Mouse (Mus musculus) intestine, embryonic 15.5 days (tissue): ENCODE results near the gene Pitpnb. TPM values are rescaled to one million over a fixed set of nuclear protein-coding genes. Genes with fewer than 3 reads are reported as not detected.
A peak's percentile ranks its signal among the peaks of the same experiment; 100 is the strongest.

Source experiments
- ATAC-seq: fragments of 200-750 bp; cut with Nextera tagmentation; 2 replicates; pipeline ENCODE4 v1.8.0; 2017; ENCODE audit warnings: moderate TSS enrichment, moderate library complexity
- H3K27ac ChIP-seq: fragments of 300-500 bp; sonication (generic); 2 replicates; pipeline ENCODE4 v1.5.1; 2015; ENCODE audit warnings: mild to moderate bottlenecking, inconsistent platforms
- H3K27me3 ChIP-seq: fragments of 300-500 bp; sonication (generic); replicated peaks from 2 replicates; pipeline ENCODE4 v1.6.1; 2015; ENCODE audit warnings: inconsistent platforms
- H3K36me3 ChIP-seq: fragments of 300-500 bp; sonication (generic); 2 replicates; pipeline ENCODE4 v1.6.1; 2015; ENCODE audit warnings: inconsistent platforms
- H3K4me1 ChIP-seq: fragments of 300-500 bp; sonication (generic); replicated peaks from 2 replicates; pipeline ENCODE4 v1.6.1; 2015; ENCODE audit warnings: inconsistent platforms
- H3K4me2 ChIP-seq: fragments of 300-500 bp; sonication (generic); replicated peaks from 2 replicates; pipeline ENCODE4 v1.6.1; 2015; ENCODE audit warnings: mild to moderate bottlenecking, inconsistent platforms
- H3K4me3 ChIP-seq: fragments of 300-500 bp; sonication (generic); replicated peaks from 2 replicates; pipeline ENCODE4 v1.5.1; 2015; ENCODE audit warnings: inconsistent platforms
- H3K9ac ChIP-seq: fragments of 300-500 bp; sonication (generic); 2 replicates; pipeline ENCODE4 v1.6.1; 2015; ENCODE audit warnings: inconsistent platforms
- H3K9me3 ChIP-seq: fragments of 300-500 bp; sonication (generic); 2 replicates; pipeline ENCODE4 v1.6.1; 2016; ENCODE audit warnings: inconsistent platforms
- WGBS: fragments of 180-500 bp; shearing (Covaris S2); methylation state at CpG from one replicate; pipeline ENCODE4 v1.1.7; 2015; 5-methylcytosine and 5-hydroxymethylcytosine counted together
- polyA plus RNA-seq: library from polyadenylated mRNA; unstranded; fragments of >200 nt; fragmentation: Nextera tagmentation; extraction: Ambion mirVana; gene quantifications from 2 replicates; pipeline ENCODE4 v1.2.1, GENCODE M21; 2015

Gene Pitpnb
- polyA plus RNA-seq, 1 experiment from 2014 or later: 94.2 TPM

DNA sequence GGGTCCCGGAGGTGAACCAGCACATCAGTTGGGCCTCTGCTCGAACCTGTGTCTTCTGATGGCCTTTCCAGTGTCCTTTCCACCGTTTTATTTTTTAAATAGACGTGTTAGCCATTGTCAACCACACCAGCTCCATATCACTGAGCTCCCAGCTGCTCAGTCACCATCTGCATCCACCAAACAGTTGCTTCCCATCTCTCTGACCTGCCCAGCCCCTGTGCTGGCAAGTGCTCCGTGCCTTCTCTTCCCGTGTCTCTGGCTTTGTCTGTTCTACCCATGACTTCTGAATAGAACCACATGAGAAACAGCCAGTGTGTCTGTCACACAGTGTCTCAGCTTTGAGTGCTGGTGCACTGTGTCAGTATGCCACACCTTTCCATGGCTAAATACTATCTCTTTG is 74.2 kb downstream of the Pitpnb start:
- no peaks in the 10 kb centered on the region for H3K9me3 ChIP-seq
- no peak overlapping the region for H3K9ac ChIP-seq
- H3K4me1 ChIP-seq: peaks cover 20% of the 10 kb centered on the region
- H3K27ac ChIP-seq: no peak overlapping the region
- 67% methylated on average over 6 of the region's 6 CpGs for WGBS
- H3K4me3 ChIP-seq: no peak overlapping the region
- ATAC-seq: no peak
- no peaks in the 10 kb centered on the region for H3K27me3 ChIP-seq
- no peak overlapping the region for H3K4me2 ChIP-seq
- no peaks in the 10 kb centered on the region for H3K36me3 ChIP-seq

DNA sequence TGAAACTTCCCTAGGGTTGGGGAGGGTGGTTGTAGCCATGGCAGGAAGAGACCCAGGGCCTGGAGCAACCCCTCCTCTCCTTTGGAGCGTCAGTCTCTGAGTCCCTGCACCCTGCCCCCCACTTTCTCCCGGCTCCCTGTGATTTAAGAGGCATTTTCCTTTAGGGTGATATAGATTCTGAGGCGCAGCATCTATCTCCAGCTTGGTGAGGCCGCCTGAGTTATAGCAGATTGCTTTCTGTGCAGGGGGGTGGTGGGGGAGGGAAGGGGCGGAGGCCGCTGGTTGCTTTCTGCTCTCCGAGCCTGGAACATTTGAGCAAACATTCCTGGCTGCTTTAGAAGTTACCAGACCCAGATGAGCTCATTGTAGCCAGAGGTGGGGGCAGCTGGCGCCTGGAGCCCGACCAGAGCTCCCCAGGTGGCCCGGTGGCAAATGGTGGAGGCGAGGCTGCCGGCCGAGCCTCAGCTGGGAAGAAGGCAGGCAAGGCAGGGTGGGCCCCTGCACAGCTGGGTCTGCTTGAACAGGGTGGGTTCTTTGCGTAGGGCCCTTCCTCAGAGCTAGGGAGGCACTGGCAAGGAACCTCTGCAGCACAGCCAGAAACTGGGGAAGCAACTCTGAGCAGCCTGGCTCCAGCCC is 78.0 kb downstream of the Pitpnb start:
- peaks cover 18% of the 10 kb centered on the region for H3K4me1 ChIP-seq
- no peaks in the 10 kb centered on the region for H3K9me3 ChIP-seq
- H3K4me2 ChIP-seq: peak overlapping the region; percentile 52
- no peaks in the 10 kb centered on the region; the same call in 1 of the 2 replicates for H3K27me3 ChIP-seq
- no peaks in the 10 kb centered on the region for H3K36me3 ChIP-seq
- H3K4me3 ChIP-seq: no peak overlapping the region
- peak overlapping the region; percentile 45; the same call in 1 of the 2 replicates for H3K9ac ChIP-seq
- WGBS: 4% methylated on average over 14 of the region's 14 CpGs
- H3K27ac ChIP-seq: peak overlapping the region; percentile 85
- ATAC-seq: peak; percentile 75

DNA sequence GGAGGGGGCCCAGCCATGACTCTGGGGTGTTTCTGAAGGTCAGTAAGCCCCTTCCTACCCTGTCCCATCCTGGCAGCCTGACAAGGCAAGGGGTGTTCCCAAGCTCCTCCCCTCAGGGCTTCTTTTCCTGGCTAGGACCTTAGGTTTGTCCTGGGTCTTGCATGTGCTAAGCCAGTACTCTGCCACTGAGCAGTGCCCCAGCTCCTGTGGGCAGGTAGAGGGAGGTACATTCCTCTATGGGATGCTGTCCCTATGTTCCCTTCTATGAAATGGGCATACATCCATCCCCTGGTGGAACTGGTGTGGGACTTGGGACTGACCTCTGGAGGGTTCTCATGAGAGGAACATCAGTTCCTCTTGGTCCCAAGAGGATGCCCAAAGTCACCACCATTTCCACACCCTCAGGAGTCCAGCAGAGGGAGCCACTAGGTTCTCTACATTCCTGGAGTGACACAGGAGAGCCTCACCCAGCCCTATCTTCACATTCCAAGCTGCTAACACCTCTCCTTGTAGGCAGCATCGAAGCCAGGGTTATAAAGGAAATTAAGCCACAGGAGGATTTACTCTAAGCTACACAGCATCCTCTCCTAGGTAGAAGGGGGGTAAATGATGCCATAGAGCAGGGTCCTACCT is 79.0 kb downstream of the Pitpnb start:
- WGBS: 7% methylated on average over 1 of the region's 1 CpGs
- no peak overlapping the region for H3K9ac ChIP-seq
- peak; percentile 32; the same call in 1 of the 2 replicates for ATAC-seq
- no peaks in the 10 kb centered on the region for H3K36me3 ChIP-seq
- no peaks in the 10 kb centered on the region for H3K9me3 ChIP-seq
- no peak overlapping the region for H3K4me3 ChIP-seq
- H3K4me1 ChIP-seq: peaks cover 20% of the 10 kb centered on the region
- H3K27ac ChIP-seq: peak overlapping the region; percentile 85; the same call in 1 of the 2 replicates
- H3K4me2 ChIP-seq: no peak overlapping the region
- H3K27me3 ChIP-seq: no peaks in the 10 kb centered on the region; the same call in 1 of the 2 replicates

DNA sequence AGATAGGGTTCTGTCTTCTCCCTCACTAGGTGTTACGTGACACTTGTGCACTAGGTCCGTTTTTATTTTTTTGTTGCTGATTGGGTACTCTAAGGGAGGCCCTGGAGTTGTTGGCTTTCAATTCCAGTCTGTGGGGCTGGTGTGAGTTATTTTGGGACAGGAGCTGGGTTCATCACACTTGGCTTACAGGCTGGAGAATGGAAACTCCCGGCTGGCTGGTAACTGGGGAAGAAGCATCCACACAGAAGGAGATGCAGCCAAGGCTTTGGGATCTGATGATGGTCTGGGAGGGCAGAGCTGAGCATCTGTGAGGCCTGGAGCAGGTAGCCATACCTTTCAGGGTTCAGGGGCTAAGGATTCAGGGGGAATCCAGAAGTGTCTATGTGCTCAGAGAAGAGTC is 80.1 kb downstream of the Pitpnb start:
- Histone ChIP-seq H3K27me3 (peaks cover 4% of the 10 kb centered on the region; the same call in 1 of the 2 replicates), H3K9ac (no peak overlapping the region), H3K4me3 (no peak overlapping the region), H3K4me2 (no peak overlapping the region), H3K27ac (no peak overlapping the region), H3K4me1 (peaks cover 25% of the 10 kb centered on the region), H3K9me3 (no peaks in the 10 kb centered on the region), H3K36me3 (no peaks in the 10 kb centered on the region)
- 77% methylated on average over 3 of the region's 3 CpGs for WGBS
- no peak for ATAC-seq

DNA sequence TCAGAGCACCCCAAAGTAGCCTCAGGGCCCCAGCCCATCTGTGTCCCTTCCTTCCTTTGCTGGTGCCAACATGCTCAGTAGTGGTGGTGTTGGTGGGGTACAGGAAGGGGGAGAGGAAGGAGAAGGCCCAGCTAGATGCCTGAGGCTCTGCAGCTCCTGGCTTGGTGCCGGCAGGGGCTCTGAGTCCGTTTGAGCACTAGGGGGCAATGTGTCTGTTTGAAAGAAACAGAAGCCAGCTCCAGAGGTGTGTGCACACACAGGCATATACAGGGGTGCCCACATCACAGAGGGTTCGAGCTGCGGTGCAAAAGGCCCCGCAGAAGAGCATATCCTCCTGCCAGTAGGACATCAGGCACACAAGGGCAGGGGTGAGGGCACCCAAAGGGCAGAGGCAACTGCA is 83.6 kb downstream of the Pitpnb start:
- ATAC-seq: peak; percentile 16; the same call in 1 of the 2 replicates
- Histone ChIP-seq H3K9ac (no peak overlapping the region), H3K4me1 (peaks cover 27% of the 10 kb centered on the region), H3K36me3 (no peaks in the 10 kb centered on the region), H3K9me3 (no peaks in the 10 kb centered on the region), H3K27ac (no peak overlapping the region), H3K27me3 (peaks cover 15% of the 10 kb centered on the region), H3K4me2 (no peak overlapping the region), H3K4me3 (no peak overlapping the region)
- WGBS: 0% methylated on average over 5 of the region's 5 CpGs

DNA sequence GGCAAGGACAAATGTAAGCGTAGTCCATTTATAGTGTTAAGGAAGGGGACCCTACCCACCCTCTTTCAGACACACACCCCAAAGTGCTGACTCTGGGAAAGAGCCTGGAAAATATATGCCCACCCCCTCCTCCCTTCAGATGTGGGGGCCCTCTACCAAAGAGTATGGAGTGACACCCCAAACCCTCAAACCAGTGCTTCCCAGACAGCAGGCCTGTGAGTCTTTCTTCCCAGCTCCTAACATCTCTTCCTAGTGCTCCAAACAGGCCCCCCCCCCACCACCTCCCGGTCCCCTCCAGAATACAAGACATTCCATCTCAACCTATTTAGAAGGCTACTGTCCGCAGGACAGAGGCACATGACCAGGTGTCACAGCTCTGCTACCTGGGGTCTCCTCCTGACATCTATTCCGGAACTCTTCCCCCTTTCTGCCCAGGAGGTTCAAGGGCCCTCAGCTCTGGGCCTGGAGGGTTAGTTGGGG is 84.2 kb downstream of the Pitpnb start:
- Histone ChIP-seq H3K9me3 (no peaks in the 10 kb centered on the region), H3K4me3 (no peak overlapping the region), H3K27ac (no peak overlapping the region), H3K36me3 (no peaks in the 10 kb centered on the region), H3K27me3 (peaks cover 20% of the 10 kb centered on the region), H3K9ac (no peak overlapping the region), H3K4me1 (peaks cover 29% of the 10 kb centered on the region), H3K4me2 (no peak overlapping the region)
- ATAC-seq: no peak
- WGBS: 67% methylated on average over 4 of the region's 4 CpGs

DNA sequence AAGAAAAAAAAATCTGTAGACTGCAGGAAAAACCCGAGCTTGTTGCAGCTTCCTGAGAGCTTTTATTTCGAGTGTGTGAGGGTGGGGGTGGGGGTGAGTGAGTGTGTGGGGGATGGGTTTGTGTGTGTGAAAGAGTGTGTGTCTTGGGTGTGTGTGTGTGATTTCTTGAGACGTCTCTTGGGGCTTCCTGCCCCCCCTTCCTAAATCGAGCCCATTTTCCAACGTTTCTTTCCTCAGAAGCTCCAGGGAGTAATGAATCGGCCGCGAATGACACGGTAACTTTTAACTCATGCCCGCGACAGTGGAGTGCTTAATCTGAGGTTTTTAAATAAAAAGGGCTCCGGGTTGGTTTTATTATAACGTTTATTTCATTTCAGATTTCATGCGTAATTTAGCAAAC is 85.0 kb downstream of the Pitpnb start:
- Histone ChIP-seq H3K27me3 (peaks cover 28% of the 10 kb centered on the region), H3K9ac (no peak overlapping the region), H3K9me3 (no peaks in the 10 kb centered on the region), H3K27ac (no peak overlapping the region), H3K4me2 (peak overlapping the region; percentile 94), H3K4me3 (peak overlapping the region; percentile 78; the same call in 1 of the 2 replicates), H3K4me1 (peaks cover 37% of the 10 kb centered on the region), H3K36me3 (no peaks in the 10 kb centered on the region)
- WGBS: 7% methylated on average over 14 of the region's 14 CpGs
- no peak for ATAC-seq

DNA sequence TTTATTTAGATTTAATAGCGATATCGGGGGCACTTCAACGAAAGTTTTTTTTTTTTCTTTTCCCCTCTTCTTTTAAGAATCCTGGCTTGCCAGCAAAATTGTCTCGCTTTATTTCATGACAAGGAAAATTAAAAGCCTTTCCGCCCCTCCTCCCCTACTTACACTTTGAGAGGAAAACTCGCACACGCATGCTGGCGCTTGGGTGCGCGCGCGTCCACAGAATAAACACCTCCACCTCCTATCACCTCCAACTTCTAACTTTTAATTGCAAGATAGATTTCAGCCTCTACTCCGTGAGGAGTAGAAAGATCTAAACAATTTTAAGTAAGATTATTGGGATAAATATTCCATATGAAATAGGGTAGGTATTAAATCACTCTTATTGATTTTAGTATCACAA is 85.5 kb downstream of the Pitpnb start:
- no peak for ATAC-seq
- H3K4me1 ChIP-seq: peaks cover 41% of the 10 kb centered on the region
- H3K36me3 ChIP-seq: no peaks in the 10 kb centered on the region
- peaks cover 32% of the 10 kb centered on the region for H3K27me3 ChIP-seq
- H3K4me3 ChIP-seq: peak overlapping the region; percentile 78
- 2% methylated on average over 13 of the region's 13 CpGs for WGBS
- no peaks in the 10 kb centered on the region for H3K9me3 ChIP-seq
- H3K4me2 ChIP-seq: peak overlapping the region; percentile 94
- peak overlapping the region; percentile 82 for H3K9ac ChIP-seq
- no peak overlapping the region for H3K27ac ChIP-seq

DNA sequence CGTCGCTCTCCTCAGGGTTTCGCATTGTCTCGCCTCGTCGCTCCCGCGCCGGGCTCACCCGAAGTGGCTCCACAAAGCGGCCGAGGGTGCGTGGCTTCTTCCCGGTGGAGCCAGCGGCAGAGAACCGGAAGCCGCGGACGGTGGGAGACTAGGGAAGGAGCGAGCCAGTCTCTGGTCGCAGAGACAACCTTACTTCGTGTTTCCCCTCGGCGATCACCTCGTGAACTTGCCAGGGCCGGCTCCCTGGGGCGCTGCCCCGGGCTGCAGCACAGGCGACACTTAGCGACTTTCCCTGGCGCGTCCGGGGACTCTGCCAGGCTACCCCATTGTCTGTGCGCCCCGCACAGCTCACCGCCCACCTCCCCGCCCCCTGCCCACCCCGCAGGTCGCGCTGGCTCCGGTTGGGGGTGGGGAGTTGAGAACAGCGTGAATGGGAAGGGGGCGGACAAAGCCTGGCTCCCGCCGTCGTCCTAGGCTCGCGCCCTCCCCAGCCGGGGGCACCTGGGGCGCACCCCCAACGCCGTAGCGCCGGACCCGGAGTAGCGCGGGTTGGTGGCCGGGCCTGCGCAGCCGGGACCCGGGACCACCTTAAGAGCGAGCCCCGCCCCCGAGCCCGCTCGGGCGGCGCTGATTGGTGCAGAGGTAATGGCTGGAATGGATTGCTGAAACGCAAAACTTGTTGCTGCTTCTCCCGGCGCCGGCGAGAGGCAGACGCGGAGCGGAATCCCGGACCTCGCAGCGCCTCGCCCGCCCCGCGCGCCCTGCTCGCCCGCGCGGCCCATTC is 86.2 kb downstream of the Pitpnb start, which contains the start of gene Mn1:
Mn1 (plus strand) TSS at position 772 of the 784 bp plus-strand sequence.
- H3K9ac ChIP-seq: peak within 1 kb of the TSS; percentile 82
- peak within 1 kb of the TSS; percentile 82 for H3K27ac ChIP-seq
- peaks cover 38% of the 10 kb centered on the region for H3K27me3 ChIP-seq
- ATAC-seq: peak; percentile 90
- H3K4me3 ChIP-seq: peak within 1 kb of the TSS; percentile 78
- under 1% methylated on average over 88 of the region's 88 CpGs for WGBS
- no peaks in the 10 kb centered on the region for H3K9me3 ChIP-seq
- peak within 1 kb of the TSS; percentile 94 for H3K4me2 ChIP-seq
- H3K4me1 ChIP-seq: peaks cover 49% of the 10 kb centered on the region
- H3K36me3 ChIP-seq: no peaks in the 10 kb centered on the region

DNA sequence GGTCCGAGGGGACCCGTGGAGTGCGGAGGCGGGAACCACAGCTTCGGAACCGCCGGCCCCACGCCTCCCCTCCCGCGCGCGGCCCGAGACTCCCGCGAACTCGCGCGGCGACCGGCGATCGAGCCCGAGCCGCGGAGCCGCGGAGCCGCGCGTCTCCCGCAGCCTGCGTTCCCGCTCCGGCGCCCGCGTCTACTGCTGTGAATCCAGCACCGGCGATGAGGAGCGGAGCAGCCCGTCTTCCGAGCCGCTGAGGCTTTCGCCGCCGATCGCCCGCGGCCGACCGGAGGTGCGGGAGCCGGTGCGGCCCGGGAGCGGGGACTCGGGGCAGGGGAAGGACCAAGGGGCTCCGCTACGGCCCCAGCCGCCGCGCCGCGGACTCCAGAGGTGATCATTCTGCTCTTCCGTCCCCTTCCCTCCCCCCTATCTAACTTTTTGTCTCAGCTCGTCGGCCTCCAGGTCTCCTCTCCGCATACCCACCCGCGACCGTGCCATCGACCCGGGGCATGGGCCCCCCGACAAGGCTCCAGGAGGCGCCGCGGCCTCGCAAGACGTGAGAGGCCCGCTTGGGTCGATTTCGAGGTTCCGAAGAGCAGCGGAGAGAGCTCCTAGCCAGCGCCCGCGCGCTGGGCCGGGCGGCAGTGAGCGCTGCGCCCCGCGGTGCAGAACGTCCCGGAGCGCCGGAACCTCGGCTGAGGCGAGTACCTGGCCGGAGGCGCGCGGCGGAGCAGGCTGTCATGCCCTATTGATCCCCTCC is 87.0 kb downstream of the Pitpnb start:
- H3K27me3 ChIP-seq: peaks cover 38% of the 10 kb centered on the region
- H3K36me3 ChIP-seq: no peaks in the 10 kb centered on the region
- peaks cover 55% of the 10 kb centered on the region for H3K4me1 ChIP-seq
- H3K27ac ChIP-seq: peak overlapping the region; percentile 75
- peak; percentile 18 for ATAC-seq
- H3K9me3 ChIP-seq: no peaks in the 10 kb centered on the region
- H3K4me3 ChIP-seq: peak overlapping the region; percentile 78
- under 1% methylated on average over 104 of the region's 105 CpGs for WGBS
- peak overlapping the region; percentile 82 for H3K9ac ChIP-seq
- H3K4me2 ChIP-seq: peak overlapping the region; percentile 94

DNA sequence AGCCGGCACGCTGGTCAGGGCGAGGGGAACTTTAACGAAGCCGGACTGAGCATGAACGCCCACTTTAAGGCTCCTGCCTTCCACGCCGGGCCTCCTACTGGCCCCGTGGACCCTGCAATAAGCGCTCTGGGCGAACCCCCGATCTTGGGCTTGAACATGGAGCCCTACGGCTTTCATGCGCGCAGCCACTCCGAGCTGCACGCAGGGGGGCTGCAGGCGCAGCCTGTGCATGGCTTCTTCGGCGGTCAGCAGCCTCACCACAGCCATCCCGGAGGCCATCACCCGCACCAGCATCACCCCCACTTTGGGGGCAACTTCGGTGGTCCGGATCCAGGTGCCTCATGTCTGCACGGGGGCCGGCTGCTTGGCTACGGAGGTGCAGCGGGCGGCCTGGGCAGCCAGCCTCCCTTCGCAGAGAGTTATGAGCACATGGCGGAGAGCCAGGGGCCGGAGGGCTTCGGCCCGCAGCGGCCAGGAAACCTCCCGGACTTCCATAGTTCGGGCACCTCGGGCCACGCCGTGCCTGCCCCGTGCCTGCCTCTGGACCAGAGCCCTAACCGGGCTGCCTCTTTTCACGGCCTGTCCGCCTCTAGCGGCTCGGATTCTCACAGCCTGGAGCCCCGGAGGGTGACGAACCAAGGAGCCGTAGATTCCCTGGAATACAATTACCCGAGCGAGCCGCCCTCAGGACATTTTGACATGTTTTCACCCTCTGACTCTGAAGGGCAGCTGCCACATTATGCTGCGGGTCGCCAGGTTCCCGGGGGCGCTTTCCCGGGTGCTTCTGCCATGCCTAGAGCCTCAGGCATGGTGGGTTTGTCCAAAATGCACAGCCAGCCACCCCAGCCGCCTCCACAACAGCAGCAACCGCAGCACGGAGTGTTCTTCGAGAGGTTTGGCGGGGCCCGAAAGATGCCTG is 87.9 kb downstream of the Pitpnb start:
- Histone ChIP-seq H3K36me3 (no peaks in the 10 kb centered on the region), H3K4me3 (peak overlapping the region; percentile 78), H3K27me3 (peaks cover 38% of the 10 kb centered on the region), H3K9me3 (no peaks in the 10 kb centered on the region), H3K4me2 (peak overlapping the region; percentile 94), H3K9ac (peak overlapping the region; percentile 82), H3K27ac (peak overlapping the region; percentile 17; the same call in 1 of the 2 replicates), H3K4me1 (peaks cover 57% of the 10 kb centered on the region)
- no peak for ATAC-seq
- 5% methylated on average over 63 of the region's 63 CpGs for WGBS
